Mouse (Mus musculus): ENCODE measurements around the gene Fam168a.

DNA sequence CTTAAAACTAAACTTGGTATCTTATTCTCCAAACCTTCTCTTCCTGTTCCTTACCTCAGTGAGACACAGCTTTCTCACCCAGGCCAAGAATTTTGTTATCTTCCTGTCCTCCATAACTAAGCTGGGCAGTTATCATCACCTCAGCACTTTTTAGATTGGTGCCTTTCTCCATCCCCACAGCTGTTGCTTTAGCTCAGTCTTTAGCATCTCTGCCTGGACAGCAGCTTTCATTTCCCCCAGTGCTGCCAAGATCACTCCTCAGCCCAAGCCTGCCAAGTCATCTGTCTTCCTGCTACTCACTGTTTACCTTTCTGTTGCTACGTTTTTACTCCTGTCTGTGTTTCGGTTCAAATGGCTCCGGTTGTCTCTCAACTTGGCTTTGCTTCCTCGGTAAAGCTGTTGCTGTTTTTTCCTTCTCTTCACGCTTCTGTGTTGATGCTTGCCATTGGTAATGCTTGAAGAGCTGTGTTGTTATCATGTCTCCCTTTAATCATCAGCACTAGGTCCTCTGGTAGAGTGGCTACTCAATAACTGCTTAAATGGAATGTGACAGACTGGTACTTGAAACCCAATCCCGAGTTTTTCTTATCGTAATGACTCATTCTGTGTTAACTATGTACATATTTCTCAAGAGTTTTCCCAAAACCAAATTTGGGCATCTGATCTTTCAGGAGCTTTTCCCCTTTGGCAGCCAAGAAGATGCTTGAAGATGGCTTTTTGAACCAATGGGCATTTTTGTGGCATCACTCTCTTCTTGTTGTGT, 26.8 kb downstream of the Fam168a start:
- TF ChIP-seq CTCF (IDR thresholded peaks at IDR 0.05; ENCODE audit: borderline replicate concordance, insufficient read depth, low read depth, low read length) (no peak), POLR2A (IDR thresholded peaks at IDR 0.05; ENCODE audit: borderline replicate concordance, insufficient read depth, low read length) (no peak)

All from cerebellum, adult 2 months (tissue).